Mouse (Mus musculus): ENCODE data around the gene Actn2. TPM values are rescaled to one million over a fixed set of nuclear protein-coding genes. Genes with fewer than 3 reads are reported as not detected.

Gene Actn2
- polyA plus RNA-seq, 1 experiment from 2014 or later, result 1.5 TPM

DNA sequence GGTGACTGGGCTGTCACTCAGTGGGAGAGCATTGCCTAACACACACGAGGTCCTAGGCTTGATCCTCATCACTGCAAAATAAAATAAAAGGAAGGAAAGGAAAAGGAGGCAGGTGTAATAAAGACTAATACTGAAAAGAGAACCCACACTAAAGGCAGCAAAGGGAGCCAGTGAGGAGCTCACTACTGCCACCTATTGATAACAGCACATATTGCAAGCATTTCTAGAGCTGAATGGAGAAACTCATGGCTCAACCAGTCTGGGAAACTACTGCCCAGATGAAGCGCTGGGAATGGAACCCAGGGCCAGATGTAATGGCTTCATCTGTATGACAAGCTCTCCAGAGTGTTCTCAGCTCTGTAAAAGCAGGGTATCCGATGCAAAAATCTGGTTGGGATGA is 67.6 kb downstream of the Actn2 start:
- WGBS, result 53% methylated on average over 3 of the region's 3 CpGs
- no peaks in the 10 kb centered on the region for H3K36me3 ChIP-seq (replicated peaks)

DNA sequence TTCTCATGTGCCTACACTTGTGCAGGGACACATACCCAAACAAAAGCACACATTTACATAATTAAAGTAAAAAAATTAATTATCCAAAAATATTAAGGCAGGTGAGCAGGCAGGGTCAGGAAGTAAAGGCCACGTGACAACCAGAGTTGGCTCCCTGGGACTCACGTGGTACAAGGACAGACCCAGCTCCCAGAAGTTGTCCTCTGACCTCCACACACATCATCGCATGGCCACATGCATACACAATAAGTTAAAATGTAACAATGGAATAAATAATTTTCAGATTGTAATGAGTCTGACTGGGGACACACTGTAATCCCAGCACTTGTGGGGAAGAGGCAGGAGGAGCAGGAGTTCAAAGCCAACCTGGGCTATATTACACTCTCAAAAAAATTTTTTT is 72.6 kb downstream of the Actn2 start:
- 92% methylated on average over 3 of the region's 3 CpGs for WGBS
- Histone ChIP-seq H3K27me3 (replicated peaks; ENCODE audit: low read depth, poor library complexity, severe bottlenecking) (no peaks in the 10 kb centered on the region), H3K4me3 (no peak overlapping the region), H3K9me3 (no peaks in the 10 kb centered on the region), H3K4me1 (no peaks in the 10 kb centered on the region), H3K27ac (replicated peaks) (no peak overlapping the region), H3K36me3 (replicated peaks) (no peaks in the 10 kb centered on the region)
- DNase-seq (ENCODE audit: low spot score), result no peak

More for the DNA sequence above, 67.6 kb downstream of the Actn2 start:
- H3K4me1 ChIP-seq, result no peaks in the 10 kb centered on the region
- H3K27ac ChIP-seq (replicated peaks), result no peak overlapping the region
- no peaks in the 10 kb centered on the region for H3K9me3 ChIP-seq
- H3K4me3 ChIP-seq, result no peak overlapping the region
- DNase-seq (ENCODE audit: low spot score), result no peak
- no peaks in the 10 kb centered on the region for H3K27me3 ChIP-seq (replicated peaks; ENCODE audit: low read depth, poor library complexity, severe bottlenecking)

DNA sequence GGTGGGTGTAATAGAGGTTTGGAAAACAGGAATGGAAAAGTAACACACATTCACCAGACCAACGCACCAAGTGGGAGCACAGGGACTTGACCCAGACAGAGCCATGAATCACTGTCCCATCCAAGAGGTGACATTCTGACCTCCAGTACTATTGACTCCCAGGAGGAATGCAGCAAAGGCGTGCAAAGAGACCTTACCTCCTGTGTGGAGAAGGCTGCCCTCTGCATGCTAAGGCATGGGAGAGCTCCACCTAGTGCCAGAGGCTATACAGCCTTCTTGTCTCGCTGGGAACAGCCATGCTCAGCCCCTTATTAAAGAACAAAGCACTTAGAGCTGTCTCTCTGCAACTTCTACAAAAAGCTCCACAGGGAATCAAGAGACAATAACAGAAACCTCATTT is 73.5 kb downstream of the Actn2 start:
- Histone ChIP-seq H3K36me3 (replicated peaks) (no peaks in the 10 kb centered on the region), H3K27me3 (replicated peaks; ENCODE audit: low read depth, poor library complexity, severe bottlenecking) (no peaks in the 10 kb centered on the region), H3K9me3 (no peaks in the 10 kb centered on the region), H3K4me1 (no peaks in the 10 kb centered on the region), H3K4me3 (no peak overlapping the region), H3K27ac (replicated peaks) (no peak overlapping the region)
- DNase-seq (ENCODE audit: low spot score), result no peak
- 53% methylated on average over 3 of the region's 3 CpGs for WGBS

DNA sequence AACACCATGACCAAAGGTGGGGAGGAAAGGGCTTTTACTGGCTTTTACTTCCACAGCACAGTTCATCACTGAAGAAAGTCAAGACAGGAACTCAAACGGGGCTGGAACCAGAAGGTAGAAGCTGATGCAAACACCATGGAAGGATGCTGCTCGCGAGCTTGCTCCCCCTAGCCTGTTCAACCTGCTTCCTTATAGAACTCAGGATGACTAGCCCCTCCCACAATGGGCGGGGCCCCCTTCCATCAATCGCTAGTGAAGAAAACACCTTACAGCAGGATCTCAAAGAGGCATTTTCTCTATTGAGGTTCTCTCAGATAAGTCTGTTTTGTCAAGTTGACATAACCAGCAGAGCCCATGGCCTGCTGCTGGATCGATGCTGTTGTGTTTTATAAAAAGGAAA is 76.6 kb downstream of the Actn2 start:
- DNase-seq (ENCODE audit: low spot score), result no peak
- Histone ChIP-seq H3K36me3 (replicated peaks) (no peaks in the 10 kb centered on the region), H3K27me3 (replicated peaks; ENCODE audit: low read depth, poor library complexity, severe bottlenecking) (no peaks in the 10 kb centered on the region), H3K4me1 (no peaks in the 10 kb centered on the region), H3K9me3 (peaks cover 10% of the 10 kb centered on the region; the same call in 1 of the 2 replicates), H3K4me3 (no peak overlapping the region), H3K27ac (replicated peaks) (no peak overlapping the region)
- WGBS, result 75% methylated on average over 6 of the region's 6 CpGs

DNA sequence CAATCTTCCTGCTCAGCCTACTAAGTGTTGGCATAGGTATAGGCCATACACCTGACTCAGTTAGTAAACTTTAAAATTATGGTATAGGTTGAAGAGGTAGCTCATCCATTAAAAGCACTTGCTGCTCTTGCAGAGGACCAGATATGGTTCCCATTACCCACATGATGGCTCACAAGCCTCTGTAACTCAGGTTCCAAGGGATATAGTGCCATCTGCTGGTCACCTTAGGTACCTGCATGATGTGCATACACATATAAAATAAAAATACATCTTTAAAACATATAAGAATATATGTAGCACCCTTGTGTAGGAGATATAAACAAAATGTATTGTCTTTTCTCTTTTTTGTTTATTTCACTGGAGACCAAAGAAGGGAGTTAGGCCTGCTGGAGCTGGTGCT is 79.1 kb downstream of the Actn2 start:
- Histone ChIP-seq H3K4me1 (peaks cover 6% of the 10 kb centered on the region), H3K4me3 (no peak overlapping the region), H3K27me3 (replicated peaks; ENCODE audit: low read depth, poor library complexity, severe bottlenecking) (no peaks in the 10 kb centered on the region), H3K27ac (replicated peaks) (no peak overlapping the region), H3K36me3 (replicated peaks) (no peaks in the 10 kb centered on the region), H3K9me3 (peaks cover 10% of the 10 kb centered on the region; the same call in 1 of the 2 replicates)
- DNase-seq (ENCODE audit: low spot score), result no peak

DNA sequence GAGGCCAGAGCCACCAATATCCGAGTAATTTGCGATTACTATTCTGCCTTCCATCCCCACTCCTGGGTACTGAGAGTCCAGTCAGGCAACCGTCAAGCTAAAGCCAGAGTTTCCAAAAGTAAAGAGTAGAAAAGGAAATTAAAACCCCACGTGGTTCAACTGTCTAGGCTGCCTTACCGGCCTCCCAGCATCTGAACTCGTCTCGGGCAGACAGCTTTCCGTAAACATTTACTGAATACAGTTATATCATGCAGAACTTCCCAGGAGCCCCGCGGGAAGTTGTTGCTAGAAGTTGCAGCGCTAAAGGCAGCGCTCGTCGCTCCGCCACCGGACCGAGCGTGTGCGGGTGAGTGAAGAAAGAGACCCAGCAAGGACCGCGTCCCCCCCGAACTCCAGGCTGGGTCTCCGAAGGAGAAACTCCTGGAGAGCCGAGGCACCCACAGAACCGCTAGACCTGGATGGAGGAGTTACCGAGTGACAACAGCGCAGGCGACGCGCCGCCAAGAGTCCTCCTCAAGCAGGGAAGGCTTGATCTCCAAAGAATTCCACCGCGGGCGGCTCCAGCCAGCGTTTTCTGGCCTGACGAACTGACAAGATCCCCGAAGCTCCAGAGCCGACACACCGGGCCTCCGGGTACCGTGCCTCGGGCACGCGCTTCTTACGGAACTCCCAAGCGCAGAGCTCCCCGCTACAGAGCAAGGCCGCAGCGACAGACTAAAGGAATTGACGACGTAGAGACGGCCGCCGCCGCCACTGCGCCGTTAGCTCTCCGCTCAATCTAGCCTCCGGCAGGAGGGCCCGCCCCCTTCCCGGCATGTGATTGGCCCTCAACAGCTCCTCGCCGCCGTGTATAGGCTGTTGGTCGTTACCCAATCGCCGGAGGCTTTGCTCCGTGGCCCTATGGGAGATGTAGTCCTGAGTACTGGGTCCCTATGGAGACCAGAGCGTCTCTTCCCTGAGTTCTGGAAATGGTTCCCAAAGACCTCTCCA is 82.9 kb downstream of the Actn2 start, which contains the start of gene Mtr:
Gene Mtr (minus strand): TSS at position 723 of the 990 bp plus-strand sequence.
- WGBS, result under 1% methylated on average over 69 of the region's 69 CpGs
- Histone ChIP-seq H3K9me3 (peaks cover 10% of the 10 kb centered on the region; the same call in 1 of the 2 replicates), H3K4me1 (peaks cover 18% of the 10 kb centered on the region), H3K27ac (replicated peaks) (peak within 1 kb of the TSS; percentile 89), H3K36me3 (replicated peaks) (peaks cover 9% of the 10 kb centered on the region; the same call in 1 of the 2 replicates), H3K27me3 (replicated peaks; ENCODE audit: low read depth, poor library complexity, severe bottlenecking) (no peaks in the 10 kb centered on the region), H3K4me3 (peak within 1 kb of the TSS; percentile 82)
- peak; percentile 97 for DNase-seq (ENCODE audit: low spot score)

DNA sequence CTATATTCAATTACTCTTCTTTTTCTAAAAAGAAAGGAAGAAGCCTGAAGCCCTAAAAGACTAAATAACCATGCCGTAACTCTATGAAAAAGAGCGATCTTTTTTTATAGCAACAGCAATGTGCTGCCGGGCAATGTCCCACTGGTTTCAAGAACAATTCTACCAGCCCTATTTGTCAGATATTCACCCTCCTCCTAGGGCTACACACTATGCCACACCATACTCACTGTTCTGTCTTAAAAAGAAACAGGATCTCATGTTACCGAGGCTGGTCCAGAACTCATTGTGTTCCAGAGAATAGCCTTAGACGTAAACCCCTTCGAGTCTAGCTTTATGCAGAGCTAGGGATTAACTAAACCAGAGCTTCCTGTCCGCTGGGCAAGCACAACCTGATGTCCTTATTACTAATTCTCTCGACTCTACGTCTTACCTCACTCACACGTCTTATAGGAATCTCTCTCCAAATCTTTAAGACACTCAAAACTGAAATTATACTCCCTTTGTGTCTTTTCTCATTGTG is 83.6 kb downstream of the Actn2 start:
- Histone ChIP-seq H3K36me3 (replicated peaks) (peaks cover 14% of the 10 kb centered on the region), H3K27ac (replicated peaks) (peak overlapping the region; percentile 89), H3K27me3 (replicated peaks; ENCODE audit: low read depth, poor library complexity, severe bottlenecking) (no peaks in the 10 kb centered on the region), H3K4me3 (peak overlapping the region; percentile 82), H3K9me3 (peaks cover 10% of the 10 kb centered on the region; the same call in 1 of the 2 replicates), H3K4me1 (peaks cover 18% of the 10 kb centered on the region)
- peak; percentile 13 for DNase-seq (ENCODE audit: low spot score)
- 16% methylated on average over 10 of the region's 10 CpGs for WGBS

DNA sequence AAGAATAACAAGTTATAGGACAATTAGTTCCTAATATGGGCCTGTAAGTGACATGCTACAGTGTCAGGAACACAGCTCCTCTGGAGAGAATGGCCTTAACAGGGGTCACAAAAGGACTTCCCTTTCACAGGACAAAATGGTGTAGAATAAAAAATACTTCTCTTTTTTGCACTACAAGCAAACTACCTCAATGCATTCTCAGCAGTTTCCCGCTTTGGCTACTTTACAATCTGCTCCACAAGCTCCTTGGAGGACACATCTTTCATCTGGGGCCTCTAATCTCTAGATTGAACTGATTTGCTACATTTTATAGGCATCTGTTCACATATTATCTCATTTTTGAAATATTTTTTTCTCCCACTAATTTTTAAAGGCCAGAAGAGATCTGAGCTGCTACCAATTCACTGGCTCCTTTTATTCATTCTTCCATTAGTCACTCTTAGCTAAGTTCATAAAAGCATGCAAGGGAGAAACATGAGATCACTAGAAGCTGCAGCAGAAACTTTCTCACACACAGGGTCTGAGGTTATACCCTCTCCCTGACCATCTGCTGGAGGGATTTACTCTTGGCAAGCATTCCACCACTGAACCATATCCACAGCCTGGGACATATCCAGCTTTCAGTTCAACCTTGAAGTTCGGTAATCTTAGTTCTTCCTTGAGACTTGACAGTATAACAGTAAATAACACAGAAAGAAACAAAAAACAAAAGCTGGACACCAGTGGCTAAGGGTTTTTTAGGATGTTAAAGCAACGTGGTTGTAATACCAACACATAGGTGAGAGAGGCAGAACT is 84.5 kb downstream of the Actn2 start:
- WGBS, result 83% methylated on average over 3 of the region's 3 CpGs
- Histone ChIP-seq H3K4me1 (peaks cover 18% of the 10 kb centered on the region), H3K4me3 (peak overlapping the region; percentile 82), H3K9me3 (peaks cover 7% of the 10 kb centered on the region; the same call in 1 of the 2 replicates), H3K27me3 (replicated peaks; ENCODE audit: low read depth, poor library complexity, severe bottlenecking) (no peaks in the 10 kb centered on the region), H3K36me3 (replicated peaks) (peaks cover 22% of the 10 kb centered on the region), H3K27ac (replicated peaks) (no peak overlapping the region)
- DNase-seq (ENCODE audit: low spot score), result no peak

DNA sequence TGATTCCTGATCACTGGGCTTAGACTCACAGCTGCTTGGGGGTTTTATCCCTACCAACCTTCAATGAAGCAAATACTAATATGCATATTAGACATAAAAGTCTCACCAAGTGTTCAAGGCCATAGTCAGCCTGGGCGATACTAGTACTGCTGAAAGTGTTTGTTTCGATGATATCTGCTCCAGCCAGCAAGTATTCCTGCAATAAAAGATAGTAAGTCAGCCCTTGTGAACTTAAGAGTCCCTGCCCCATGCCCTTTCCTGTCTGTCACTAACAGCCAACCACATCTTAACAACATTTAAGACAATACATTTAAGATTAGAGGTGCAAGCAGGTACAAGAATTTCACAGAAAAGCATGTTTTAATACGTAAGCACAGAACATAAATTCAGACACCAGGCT is 90.1 kb downstream of the Actn2 start:
- DNase-seq (ENCODE audit: low spot score), result no peak
- Histone ChIP-seq H3K4me1 (peaks cover 2% of the 10 kb centered on the region), H3K27ac (replicated peaks) (no peak overlapping the region), H3K27me3 (replicated peaks; ENCODE audit: low read depth, poor library complexity, severe bottlenecking) (no peaks in the 10 kb centered on the region), H3K36me3 (replicated peaks) (peaks cover 74% of the 10 kb centered on the region), H3K4me3 (no peak overlapping the region), H3K9me3 (no peaks in the 10 kb centered on the region)
- WGBS, result 97% methylated on average over 3 of the region's 3 CpGs

DNA sequence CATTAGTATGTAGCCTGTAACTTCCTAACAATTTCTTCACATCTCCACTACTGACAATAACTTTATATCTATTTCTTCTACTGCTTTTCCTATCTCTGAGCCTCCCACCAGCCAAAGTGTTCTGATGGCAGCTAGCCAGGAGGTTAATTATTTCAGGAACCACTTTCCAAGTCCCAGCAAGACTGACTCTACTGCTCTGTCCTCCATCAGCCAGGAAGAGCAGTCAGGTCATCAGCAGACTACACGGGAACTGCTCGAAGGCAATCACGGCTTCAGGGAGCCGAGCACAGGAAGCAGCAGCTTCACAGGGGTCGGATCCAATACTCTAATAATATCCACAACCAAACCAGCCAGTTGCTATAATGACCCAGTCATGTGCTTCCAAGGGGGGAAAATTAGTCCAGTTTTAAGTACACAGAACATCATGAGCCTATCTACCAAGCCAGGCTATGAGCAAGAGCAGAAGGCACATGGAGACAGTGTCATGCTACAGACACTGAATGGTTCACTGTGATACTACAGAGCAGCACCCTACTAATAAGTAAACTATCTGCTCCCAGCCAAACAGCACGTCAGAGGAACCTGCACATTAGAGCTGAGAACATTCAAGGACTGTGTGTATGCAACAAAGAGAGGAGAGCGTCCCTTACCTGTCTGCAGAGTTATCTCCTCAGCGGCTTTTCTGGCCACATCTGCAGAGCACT is 91.2 kb downstream of the Actn2 start:
- no peaks in the 10 kb centered on the region for H3K9me3 ChIP-seq
- no peaks in the 10 kb centered on the region for H3K4me1 ChIP-seq
- WGBS, result 91% methylated on average over 8 of the region's 8 CpGs
- no peak overlapping the region for H3K4me3 ChIP-seq
- DNase-seq (ENCODE audit: low spot score), result no peak
- no peak overlapping the region for H3K27ac ChIP-seq (replicated peaks)
- no peaks in the 10 kb centered on the region for H3K27me3 ChIP-seq (replicated peaks; ENCODE audit: low read depth, poor library complexity, severe bottlenecking)
- peaks cover 84% of the 10 kb centered on the region for H3K36me3 ChIP-seq (replicated peaks)

DNA sequence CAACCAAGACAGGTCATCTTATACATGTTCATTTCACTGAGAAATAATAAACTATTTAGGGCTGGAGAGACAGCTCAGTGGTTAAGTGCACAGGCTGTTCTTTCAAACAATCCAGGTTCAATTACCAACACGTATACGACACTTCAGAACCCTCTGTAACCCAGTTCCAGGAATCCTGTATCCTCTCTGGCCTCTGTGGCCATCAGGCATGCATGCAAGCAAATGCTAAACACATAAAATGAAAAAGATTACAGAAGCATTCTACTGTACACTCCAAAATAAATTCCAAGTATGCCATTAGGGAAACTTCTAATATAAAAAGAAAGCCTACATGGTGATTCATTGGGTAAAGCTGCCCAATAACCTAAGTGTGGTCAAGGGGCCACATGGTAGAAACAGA is 94.6 kb downstream of the Actn2 start:
- Histone ChIP-seq H3K9me3 (no peaks in the 10 kb centered on the region), H3K4me3 (no peak overlapping the region), H3K27me3 (replicated peaks; ENCODE audit: low read depth, poor library complexity, severe bottlenecking) (no peaks in the 10 kb centered on the region), H3K27ac (replicated peaks) (no peak overlapping the region), H3K4me1 (no peaks in the 10 kb centered on the region), H3K36me3 (replicated peaks) (peaks cover 94% of the 10 kb centered on the region)
- DNase-seq (ENCODE audit: low spot score), result no peak
- 96% methylated on average over 2 of the region's 2 CpGs for WGBS

DNA sequence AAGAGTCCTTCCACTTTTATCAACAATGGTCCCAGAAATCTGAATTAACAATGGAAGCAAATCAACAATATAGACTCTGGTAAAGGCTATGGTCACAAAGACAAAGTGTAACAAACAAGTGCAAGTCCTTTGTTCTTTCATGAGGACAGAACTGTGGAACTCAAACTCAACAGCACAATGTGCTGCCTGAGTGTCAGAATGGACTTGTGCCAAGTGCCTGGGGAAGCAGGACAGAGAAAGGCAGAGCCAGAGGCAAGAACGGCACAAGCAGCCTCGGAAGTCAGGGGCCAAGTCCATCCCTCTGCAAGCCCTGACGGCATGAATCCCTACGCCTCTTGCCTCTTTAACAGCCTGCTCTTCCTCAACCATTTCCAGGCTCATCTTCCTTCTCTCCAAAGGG is 96.6 kb downstream of the Actn2 start:
- Histone ChIP-seq H3K4me3 (no peak overlapping the region), H3K9me3 (no peaks in the 10 kb centered on the region), H3K4me1 (no peaks in the 10 kb centered on the region), H3K27ac (replicated peaks) (no peak overlapping the region), H3K27me3 (replicated peaks; ENCODE audit: low read depth, poor library complexity, severe bottlenecking) (no peaks in the 10 kb centered on the region), H3K36me3 (replicated peaks) (peaks cover 95% of the 10 kb centered on the region)
- no peak for DNase-seq (ENCODE audit: low spot score)
- WGBS, result 92% methylated on average over 4 of the region's 4 CpGs
